Mouse (Mus musculus) kidney, postnatal 0 days (tissue): ENCODE data around the gene Chrd. TPM values are rescaled to one million over a fixed set of nuclear protein-coding genes. Genes with fewer than 3 reads are reported as not detected.

ENCODE experiments used
- ATAC-seq: fragments of 200-750 bp; cut with Nextera tagmentation; replicated peaks from 2 replicates; pipeline ENCODE4 v1.8.0; 2017; ENCODE audit warnings: low read depth, moderate number of reproducible peaks, moderate TSS enrichment, moderate library complexity; ENCODE audit not compliant: low FRiP score
- DNase-seq: peaks from one replicate; pipeline ENCODE4 v3.0.0-alpha.2; 2016; ENCODE audit warnings: low spot score
- H3K27ac ChIP-seq: fragments of 300-500 bp; sonication (generic); 2 replicates; pipeline ENCODE4 v1.5.1; 2014; ENCODE audit warnings: mild to moderate bottlenecking
- H3K27me3 ChIP-seq: fragments of 300-500 bp; sonication (generic); 2 replicates; pipeline ENCODE4 v1.6.1; 2014; ENCODE audit warnings: low read length, mixed read lengths; ENCODE audit not compliant: insufficient read depth
- H3K36me3 ChIP-seq: fragments of 300-500 bp; sonication (generic); 2 replicates; pipeline ENCODE4 v1.6.1; 2014; ENCODE audit warnings: low read length, mixed read lengths; ENCODE audit not compliant: insufficient read depth
- H3K4me1 ChIP-seq: fragments of 300-500 bp; sonication (generic); replicated peaks from 2 replicates; pipeline ENCODE4 v1.6.1; 2014; ENCODE audit warnings: antibody characterized with exemption, low read length, mixed read lengths; ENCODE audit not compliant: insufficient read depth
- H3K4me2 ChIP-seq: fragments of 300-500 bp; sonication (generic); 2 replicates; pipeline ENCODE4 v1.6.1; 2014; ENCODE audit warnings: mild to moderate bottlenecking, low read length, moderate library complexity, mixed read lengths
- H3K4me3 ChIP-seq: fragments of 300-500 bp; sonication (generic); replicated peaks from 2 replicates; pipeline ENCODE4 v1.5.1; 2014; ENCODE audit warnings: low read depth, low read length
- H3K9ac ChIP-seq: fragments of 300-500 bp; sonication (generic); 2 replicates; pipeline ENCODE4 v1.6.1; 2014; ENCODE audit warnings: low read depth, low read length
- H3K9me3 ChIP-seq: fragments of 300-500 bp; sonication (generic); replicated peaks from 2 replicates; pipeline ENCODE4 v1.6.1; 2016; ENCODE audit warnings: low read length, inconsistent platforms, mixed read lengths
- CTCF ChIP-seq: IDR thresholded peaks from 2 replicates; pipeline ENCODE4 v1.5.1; 2016; ENCODE audit warnings: antibody characterized with exemption, low read depth, mild to moderate bottlenecking, moderate library complexity
- WGBS: fragments of 180-500 bp; shearing (Covaris S2); extraction: QIAGEN DNeasy Blood & Tissue Kit; methylation state at CpG from one replicate; pipeline ENCODE4 v1.1.7; 2014; 5-methylcytosine and 5-hydroxymethylcytosine counted together
- polyA plus RNA-seq: library from polyadenylated mRNA; unstranded; fragments of >200 nt; fragmentation: Nextera tagmentation; extraction: Ambion mirVana; gene quantifications from 2 replicates; pipeline ENCODE4 v1.2.1, GENCODE M21; 2015

Gene Chrd
- polyA plus RNA-seq = 2.7 and 2.9 TPM in 2 replicates

GRCm38 (mm10) chr16:20732925-20733730, at the start of gene Chrd:
Gene Chrd, plus strand, starts transcription at chr16:20733127.
- Histone ChIP-seq H3K4me2 (peak within 1 kb of the TSS; percentile 100), H3K9ac (peak within 1 kb of the TSS; percentile 62), H3K9me3 (no peaks in the 10 kb centered on the region), H3K27me3 (peaks cover 3% of the 10 kb centered on the region; the same call in 1 of the 2 replicates), H3K4me1 (peaks cover 8% of the 10 kb centered on the region; the same call in 1 of the 2 replicates), H3K27ac (peak within 1 kb of the TSS; percentile 54; the same call in 1 of the 2 replicates), H3K36me3 (no peaks in the 10 kb centered on the region), H3K4me3 (peak within 1 kb of the TSS; percentile 58)
- ATAC-seq (peak; percentile 72), DNase-seq (peak; percentile 81)
- no peak for TF ChIP-seq CTCF
- WGBS = under 1% methylated on average over 68 of the region's 70 CpGs

- Histone ChIP-seq H3K9me3 (no peaks in the 10 kb centered on the region), H3K4me1 (0 out of 2 replicates have a peak, but pooled peaks cover 1% of the 10 kb centered on the region), H3K4me2 (no peak overlapping the region), H3K27ac (no peak overlapping the region), H3K36me3 (peaks cover 55% of the 10 kb centered on the region), H3K27me3 (no peaks in the 10 kb centered on the region), H3K9ac (no peak overlapping the region), H3K4me3 (no peak overlapping the region)
- no peak for DNase-seq
- WGBS = 85% methylated on average over 3 of the region's 3 CpGs
- TF ChIP-seq CTCF = no peak
- ATAC-seq = no peak
Measured at GRCm38 (mm10) chr16:20690774-20691173, 42.2 kb upstream of the Chrd start.

- H3K9ac ChIP-seq = no peak overlapping the region
- 0 out of 2 replicates have a peak, but pooled peaks cover 7% of the 10 kb centered on the region for H3K4me1 ChIP-seq
- DNase-seq (no peak), ATAC-seq (no peak)
- H3K4me2 ChIP-seq = no peak overlapping the region
- H3K9me3 ChIP-seq = no peaks in the 10 kb centered on the region
- H3K4me3 ChIP-seq = no peak overlapping the region
- peaks cover 46% of the 10 kb centered on the region for H3K36me3 ChIP-seq
- WGBS = 54% methylated on average over 1 of the region's 1 CpGs
- H3K27me3 ChIP-seq = no peaks in the 10 kb centered on the region
- H3K27ac ChIP-seq = no peak overlapping the region
- no peak for TF ChIP-seq CTCF
Measured at GRCm38 (mm10) chr16:20691617-20692016, 41.3 kb upstream of the Chrd start.

- Histone ChIP-seq H3K4me2 (peak overlapping the region; percentile 96; the same call in 1 of the 2 replicates), H3K27ac (no peak overlapping the region), H3K9me3 (no peaks in the 10 kb centered on the region), H3K9ac (no peak overlapping the region), H3K27me3 (no peaks in the 10 kb centered on the region), H3K36me3 (peaks cover 39% of the 10 kb centered on the region), H3K4me1 (0 out of 2 replicates have a peak, but pooled peaks cover 7% of the 10 kb centered on the region), H3K4me3 (no peak overlapping the region)
- 49% methylated on average over 16 of the region's 16 CpGs for WGBS
- ATAC-seq = no peak
- TF ChIP-seq CTCF = no peak
- DNase-seq = no peak
Measured at GRCm38 (mm10) chr16:20692241-20692965, 40.5 kb upstream of the Chrd start.

GRCm38 (mm10) chr16:20693111-20693701, 39.7 kb upstream of the Chrd start, which contains the start of gene Fam131a:
Gene Fam131a, plus strand, starts transcription at chr16:20693241.
- Histone ChIP-seq H3K4me2 (peak within 1 kb of the TSS; percentile 96), H3K27me3 (no peaks in the 10 kb centered on the region), H3K36me3 (peaks cover 33% of the 10 kb centered on the region), H3K9me3 (no peaks in the 10 kb centered on the region), H3K4me3 (peak within 1 kb of the TSS; percentile 70), H3K4me1 (0 out of 2 replicates have a peak, but pooled peaks cover 7% of the 10 kb centered on the region), H3K27ac (peak within 1 kb of the TSS; percentile 76), H3K9ac (peak within 1 kb of the TSS; percentile 76)
- peak; percentile 90 for ATAC-seq
- DNase-seq = peak; percentile 94
- WGBS = under 1% methylated on average over 37 of the region's 37 CpGs
- TF ChIP-seq CTCF = peak; percentile 14; the same call in 1 of the 2 replicates
